Mouse (Mus musculus): ENCODE measurements around the gene Ppard. TPM values are rescaled to one million over a fixed set of nuclear protein-coding genes. Genes with fewer than 3 reads are reported as not detected.
A peak's percentile ranks its signal among the peaks of the same experiment; 100 is the strongest.

Ppard gene
- polyA plus RNA-seq (2015; fragmentation: Nextera tagmentation; extraction: Ambion mirVana): 1.2 and 1.6 TPM in 2 replicates

- Histone ChIP-seq H3K4me1 (ENCODE audit: control insufficient read depth, insufficient read depth, low read length) (peaks cover 9% of the 10 kb centered on the region; the same call in 1 of the 2 replicates), H3K4me3 (ENCODE audit: low read depth, low read length) (peak within 1 kb of the TSS; percentile 78), H3K36me3 (ENCODE audit: control insufficient read depth, insufficient read depth, low read length) (no peaks in the 10 kb centered on the region), H3K27ac (ENCODE audit: low read length) (peak within 1 kb of the TSS; percentile 43; the same call in 1 of the 2 replicates), H3K27me3 (ENCODE audit: control insufficient read depth, insufficient read depth, low read depth, low read length) (no peaks in the 10 kb centered on the region), H3K4me2 (ENCODE audit: low read length) (peak within 1 kb of the TSS; percentile 85), H3K9ac (ENCODE audit: low read depth, low read length) (peak within 1 kb of the TSS; percentile 81), H3K9me3 (replicated peaks; ENCODE audit: control insufficient read depth, low read length, poor library complexity, severe bottlenecking) (no peaks in the 10 kb centered on the region)
- under 1% methylated on average over 53 of the region's 57 CpGs for WGBS
- peak; percentile 91 for ATAC-seq
These were observed at the start of gene Ppard for GRCm38 (mm10) chr17:28232475-28233060. Gene Ppard (plus strand): TSS chr17:28232700.

GRCm38 (mm10) chr17:28184971-28185638, 47.4 kb upstream of the Ppard start:
- H3K27me3 ChIP-seq (ENCODE audit: control insufficient read depth, insufficient read depth, low read depth, low read length): no peaks in the 10 kb centered on the region
- H3K4me2 ChIP-seq (ENCODE audit: low read length): no peak overlapping the region
- no peak overlapping the region for H3K27ac ChIP-seq (ENCODE audit: low read length)
- H3K36me3 ChIP-seq (ENCODE audit: control insufficient read depth, insufficient read depth, low read length): peaks cover 3% of the 10 kb centered on the region
- peaks cover 6% of the 10 kb centered on the region; the same call in 1 of the 2 replicates for H3K4me1 ChIP-seq (ENCODE audit: control insufficient read depth, insufficient read depth, low read length)
- no peaks in the 10 kb centered on the region for H3K9me3 ChIP-seq (replicated peaks; ENCODE audit: control insufficient read depth, low read length, poor library complexity, severe bottlenecking)
- WGBS: 85% methylated on average over 7 of the region's 7 CpGs
- H3K4me3 ChIP-seq (ENCODE audit: low read depth, low read length): no peak overlapping the region
- no peak overlapping the region for H3K9ac ChIP-seq (ENCODE audit: low read depth, low read length)
- no peak for ATAC-seq

GRCm38 (mm10) chr17:28188313-28188712, 44.2 kb upstream of the Ppard start:
- Histone ChIP-seq H3K4me3 (ENCODE audit: low read depth, low read length) (no peak overlapping the region), H3K4me2 (ENCODE audit: low read length) (no peak overlapping the region)

GRCm38 (mm10) chr17:28192754-28193153, 39.7 kb upstream of the Ppard start:
- Histone ChIP-seq H3K4me3 (ENCODE audit: low read depth, low read length) (no peak overlapping the region), H3K27me3 (ENCODE audit: control insufficient read depth, insufficient read depth, low read depth, low read length) (no peaks in the 10 kb centered on the region), H3K36me3 (ENCODE audit: control insufficient read depth, insufficient read depth, low read length) (peaks cover 30% of the 10 kb centered on the region), H3K9ac (ENCODE audit: low read depth, low read length) (no peak overlapping the region), H3K9me3 (replicated peaks; ENCODE audit: control insufficient read depth, low read length, poor library complexity, severe bottlenecking) (no peaks in the 10 kb centered on the region), H3K4me1 (ENCODE audit: control insufficient read depth, insufficient read depth, low read length) (no peaks in the 10 kb centered on the region), H3K27ac (ENCODE audit: low read length) (no peak overlapping the region), H3K4me2 (ENCODE audit: low read length) (no peak overlapping the region)
- WGBS: 72% methylated on average over 1 of the region's 1 CpGs
- ATAC-seq: no peak

More at GRCm38 (mm10) chr17:28188313-28188712, 44.2 kb upstream of the Ppard start:
- ATAC-seq: no peak
- Histone ChIP-seq H3K9ac (ENCODE audit: low read depth, low read length) (no peak overlapping the region), H3K36me3 (ENCODE audit: control insufficient read depth, insufficient read depth, low read length) (peaks cover 16% of the 10 kb centered on the region), H3K9me3 (replicated peaks; ENCODE audit: control insufficient read depth, low read length, poor library complexity, severe bottlenecking) (no peaks in the 10 kb centered on the region), H3K4me1 (ENCODE audit: control insufficient read depth, insufficient read depth, low read length) (no peaks in the 10 kb centered on the region), H3K27me3 (ENCODE audit: control insufficient read depth, insufficient read depth, low read depth, low read length) (no peaks in the 10 kb centered on the region), H3K27ac (ENCODE audit: low read length) (no peak overlapping the region)
- WGBS: 91% methylated on average over 5 of the region's 5 CpGs

GRCm38 (mm10) chr17:28193559-28193958, 38.9 kb upstream of the Ppard start:
- Histone ChIP-seq H3K36me3 (ENCODE audit: control insufficient read depth, insufficient read depth, low read length) (peaks cover 36% of the 10 kb centered on the region), H3K4me2 (ENCODE audit: low read length) (no peak overlapping the region), H3K27ac (ENCODE audit: low read length) (no peak overlapping the region), H3K27me3 (ENCODE audit: control insufficient read depth, insufficient read depth, low read depth, low read length) (no peaks in the 10 kb centered on the region), H3K4me1 (ENCODE audit: control insufficient read depth, insufficient read depth, low read length) (no peaks in the 10 kb centered on the region), H3K9me3 (replicated peaks; ENCODE audit: control insufficient read depth, low read length, poor library complexity, severe bottlenecking) (no peaks in the 10 kb centered on the region), H3K4me3 (ENCODE audit: low read depth, low read length) (no peak overlapping the region), H3K9ac (ENCODE audit: low read depth, low read length) (no peak overlapping the region)
- ATAC-seq: no peak
- WGBS: 87% methylated on average over 3 of the region's 3 CpGs

DNA sequence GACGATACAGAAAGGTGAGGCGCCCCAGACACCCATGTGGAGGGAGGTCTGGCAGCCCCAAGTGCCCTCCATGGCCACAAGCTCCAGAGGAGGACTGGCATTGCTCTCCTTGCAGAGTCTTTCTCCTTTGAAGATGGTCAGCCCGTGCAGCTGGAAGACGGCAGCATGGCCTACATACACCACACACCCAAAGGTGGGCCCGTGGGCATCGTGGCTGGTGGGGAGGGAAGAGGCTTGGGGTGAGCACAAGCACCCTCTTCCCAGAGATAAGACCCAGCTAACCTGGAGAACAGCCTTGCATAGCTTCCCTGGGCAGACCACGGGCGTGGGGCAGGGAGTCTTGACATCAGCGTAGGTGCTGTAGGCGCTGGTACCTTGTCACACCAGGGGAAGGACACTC, 37.5 kb upstream of the Ppard start:
- 96% methylated on average over 10 of the region's 10 CpGs for WGBS
- H3K4me2 ChIP-seq (ENCODE audit: low read length): no peak overlapping the region
- no peaks in the 10 kb centered on the region for H3K4me1 ChIP-seq (ENCODE audit: control insufficient read depth, insufficient read depth, low read length)
- no peaks in the 10 kb centered on the region for H3K27me3 ChIP-seq (ENCODE audit: control insufficient read depth, insufficient read depth, low read depth, low read length)
- no peak overlapping the region for H3K27ac ChIP-seq (ENCODE audit: low read length)
- H3K9me3 ChIP-seq (replicated peaks; ENCODE audit: control insufficient read depth, low read length, poor library complexity, severe bottlenecking): no peaks in the 10 kb centered on the region
- H3K36me3 ChIP-seq (ENCODE audit: control insufficient read depth, insufficient read depth, low read length): peaks cover 38% of the 10 kb centered on the region
- no peak for ATAC-seq
- H3K9ac ChIP-seq (ENCODE audit: low read depth, low read length): no peak overlapping the region
- H3K4me3 ChIP-seq (ENCODE audit: low read depth, low read length): no peak overlapping the region

- H3K4me1 ChIP-seq (ENCODE audit: control insufficient read depth, insufficient read depth, low read length): no peaks in the 10 kb centered on the region
- no peak for ATAC-seq
- no peak overlapping the region for H3K4me3 ChIP-seq (ENCODE audit: low read depth, low read length)
- no peak overlapping the region for H3K27ac ChIP-seq (ENCODE audit: low read length)
- 75% methylated on average over 18 of the region's 18 CpGs for WGBS
- H3K9ac ChIP-seq (ENCODE audit: low read depth, low read length): no peak overlapping the region
- H3K9me3 ChIP-seq (replicated peaks; ENCODE audit: control insufficient read depth, low read length, poor library complexity, severe bottlenecking): no peaks in the 10 kb centered on the region
- H3K36me3 ChIP-seq (ENCODE audit: control insufficient read depth, insufficient read depth, low read length): peaks cover 40% of the 10 kb centered on the region
- no peaks in the 10 kb centered on the region for H3K27me3 ChIP-seq (ENCODE audit: control insufficient read depth, insufficient read depth, low read depth, low read length)
- H3K4me2 ChIP-seq (ENCODE audit: low read length): no peak overlapping the region
These were observed 34.9 kb upstream of the Ppard start for GRCm38 (mm10) chr17:28197646-28198045.

DNA sequence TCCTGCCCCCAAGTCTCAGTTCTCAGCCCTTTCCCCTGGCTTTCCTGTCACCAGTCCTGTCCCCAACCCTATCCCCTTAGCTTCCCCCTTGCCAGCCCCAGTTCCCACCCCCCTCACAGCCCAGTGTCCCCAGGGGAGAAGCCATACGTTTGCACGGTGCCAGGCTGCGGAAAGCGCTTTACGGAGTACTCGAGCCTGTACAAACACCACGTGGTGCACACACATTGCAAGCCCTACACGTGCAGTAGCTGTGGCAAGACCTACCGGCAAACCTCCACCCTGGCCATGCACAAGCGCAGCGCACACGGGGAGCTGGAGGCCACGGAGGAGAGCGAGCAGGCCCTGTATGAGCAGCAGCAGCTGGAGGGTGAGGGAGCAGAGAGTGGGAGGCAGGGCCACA, 30.5 kb upstream of the Ppard start:
- no peaks in the 10 kb centered on the region for H3K4me1 ChIP-seq (ENCODE audit: control insufficient read depth, insufficient read depth, low read length)
- H3K4me3 ChIP-seq (ENCODE audit: low read depth, low read length): no peak overlapping the region
- ATAC-seq: no peak
- H3K9me3 ChIP-seq (replicated peaks; ENCODE audit: control insufficient read depth, low read length, poor library complexity, severe bottlenecking): no peaks in the 10 kb centered on the region
- H3K27me3 ChIP-seq (ENCODE audit: control insufficient read depth, insufficient read depth, low read depth, low read length): no peaks in the 10 kb centered on the region
- H3K4me2 ChIP-seq (ENCODE audit: low read length): no peak overlapping the region
- no peak overlapping the region for H3K27ac ChIP-seq (ENCODE audit: low read length)
- H3K9ac ChIP-seq (ENCODE audit: low read depth, low read length): no peak overlapping the region
- peaks cover 37% of the 10 kb centered on the region for H3K36me3 ChIP-seq (ENCODE audit: control insufficient read depth, insufficient read depth, low read length)
- 84% methylated on average over 14 of the region's 14 CpGs for WGBS

DNA sequence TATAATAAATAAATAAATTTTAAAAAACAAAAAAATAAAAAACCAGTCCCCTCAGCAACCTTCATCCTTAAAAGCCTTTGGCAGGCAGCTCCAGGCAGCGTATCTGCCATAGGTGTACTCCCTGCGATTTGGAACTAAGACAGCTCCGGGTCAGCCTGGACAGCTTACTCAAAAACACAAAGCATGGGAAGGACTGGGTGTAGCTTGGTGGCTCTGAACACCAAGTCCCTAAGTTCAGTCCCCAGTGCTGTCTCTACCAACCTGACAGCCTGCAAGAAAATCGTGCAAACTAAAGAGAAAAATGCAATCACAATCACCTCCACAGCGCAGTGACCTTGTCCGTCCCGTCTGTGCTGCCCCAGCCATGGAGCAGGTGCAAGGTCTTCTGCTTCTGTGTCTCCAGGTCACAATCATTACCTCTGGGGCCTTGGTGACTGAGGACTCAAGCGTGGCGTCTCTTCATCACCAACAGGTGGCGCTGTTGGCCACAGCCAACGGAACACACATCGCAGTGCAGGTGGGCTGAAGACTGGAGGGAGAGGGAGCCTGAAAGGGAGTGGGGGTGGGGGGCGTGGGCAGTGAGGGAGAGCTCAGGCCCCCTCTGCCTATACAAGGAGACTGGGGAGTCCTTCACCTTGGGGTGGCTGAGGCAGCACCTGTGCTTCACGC, 28.3 kb upstream of the Ppard start:
- Histone ChIP-seq H3K27me3 (ENCODE audit: control insufficient read depth, insufficient read depth, low read depth, low read length) (no peaks in the 10 kb centered on the region), H3K4me3 (ENCODE audit: low read depth, low read length) (no peak overlapping the region), H3K4me1 (ENCODE audit: control insufficient read depth, insufficient read depth, low read length) (no peaks in the 10 kb centered on the region), H3K27ac (ENCODE audit: low read length) (no peak overlapping the region), H3K36me3 (ENCODE audit: control insufficient read depth, insufficient read depth, low read length) (peaks cover 27% of the 10 kb centered on the region), H3K4me2 (ENCODE audit: low read length) (no peak overlapping the region), H3K9ac (ENCODE audit: low read depth, low read length) (no peak overlapping the region), H3K9me3 (replicated peaks; ENCODE audit: control insufficient read depth, low read length, poor library complexity, severe bottlenecking) (no peaks in the 10 kb centered on the region)
- no peak for ATAC-seq
- WGBS: 40% methylated on average over 14 of the region's 14 CpGs
